Mouse (Mus musculus): Measurements from ENCODE around the gene BC004004. TPM values are rescaled to one million over a fixed set of nuclear protein-coding genes. Genes with fewer than 3 reads are reported as not detected.

Gene BC004004
- polyA plus RNA-seq, 1 experiment from 2014 or later = 117 TPM

Other genes with a start within 250 kb of the BC004004 start
- gene Srsf3, start 236.2 kb upstream of the BC004004 start, polyA plus RNA-seq (2014; fragmentation: Nextera tagmentation; extraction: Ambion mirVana) = 486 and 559 TPM in 2 replicates
- 80.8 and 109 TPM in 2 replicates for gene Cdkn1a, start 177.8 kb upstream of the BC004004 start, polyA plus RNA-seq (2014; fragmentation: Nextera tagmentation; extraction: Ambion mirVana)
- gene Rab44, start 154.6 kb upstream of the BC004004 start, polyA plus RNA-seq (2014; fragmentation: Nextera tagmentation; extraction: Ambion mirVana) = 0.20 TPM in 1 of 2 replicates, not detected in the other
- 27.6 and 32.6 TPM in 2 replicates for gene Cpne5, start 30.6 kb upstream of the BC004004 start, polyA plus RNA-seq (2014; fragmentation: Nextera tagmentation; extraction: Ambion mirVana)
- 112 and 114 TPM in 2 replicates for gene Ppil1, start 4.6 kb upstream of the BC004004 start, polyA plus RNA-seq (2014; fragmentation: Nextera tagmentation; extraction: Ambion mirVana)
- gene Pi16, start 48.9 kb downstream of the BC004004 start, polyA plus RNA-seq (2014; fragmentation: Nextera tagmentation; extraction: Ambion mirVana) = 1.3 and 2.8 TPM in 2 replicates
- gene Mtch1, start 79.1 kb downstream of the BC004004 start, polyA plus RNA-seq (2014; fragmentation: Nextera tagmentation; extraction: Ambion mirVana) = 533 and 550 TPM in 2 replicates
- 4.4 and 4.9 TPM in 2 replicates for gene Fgd2, start 92.1 kb downstream of the BC004004 start, polyA plus RNA-seq (2014; fragmentation: Nextera tagmentation; extraction: Ambion mirVana)
- 10.1 and 10.3 TPM in 2 replicates for gene Pim1, start 222.0 kb downstream of the BC004004 start, polyA plus RNA-seq (2014; fragmentation: Nextera tagmentation; extraction: Ambion mirVana)